Mouse (Mus musculus) cerebellum, adult (tissue): ENCODE results near the gene Olfr539.
"Not testable (repeated sequence)": the region's sequence is repeated elsewhere in the genome, so short reads cannot be mapped to it uniquely, and the experiment has no call there.

Source experiments
- ATAC-seq: cut with Nextera tagmentation; 2 replicates; pipeline ENCODE4 v1.9.2; 2017; ENCODE audit warnings: mild to moderate bottlenecking, moderate library complexity, mixed read lengths; ENCODE audit not compliant: insufficient number of reproducible peaks, low FRiP score, low TSS enrichment

The Olfr539 gene

GRCm38 (mm10) chr7:140659630-140660029 lies at the start of gene Olfr539:
Olfr539 (plus strand) TSS chr7:140659930.
- no peak for ATAC-seq

DNA sequence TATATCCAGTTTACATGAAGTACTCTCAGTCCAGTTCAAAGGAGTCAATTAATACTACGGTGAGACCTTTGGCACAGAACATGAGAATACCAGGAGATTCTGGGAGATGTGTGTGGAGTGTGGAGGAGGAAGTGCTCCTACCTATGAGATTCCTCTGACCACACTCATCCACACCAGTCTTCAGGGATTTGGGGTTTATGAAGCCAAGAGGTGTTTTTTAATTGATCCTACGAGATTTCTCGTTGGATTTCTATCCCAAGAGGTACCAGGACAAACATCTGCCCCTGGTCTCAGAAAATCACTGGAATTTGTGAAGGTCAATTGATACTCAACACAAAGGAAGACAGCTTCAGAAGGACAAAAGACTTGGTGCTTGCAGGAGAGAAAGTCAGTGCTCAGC lies 31.1 kb upstream of the Olfr539 start, which contains the start of gene Olfr61:
Gene Olfr61, plus strand, starts transcription at position 301 of the 400 bp plus-strand sequence.
- not testable (repeated sequence) for ATAC-seq

- no peak for ATAC-seq
These were observed 29.2 kb upstream of the Olfr539 start for GRCm38 (mm10) chr7:140630559-140630958.

- ATAC-seq = no peak
These were observed 13.6 kb upstream of the Olfr539 start, which contains the start of gene Olfr53 for GRCm38 (mm10) chr7:140646152-140646551. Olfr53 (plus strand) TSS chr7:140646452.

- not testable (repeated sequence) for ATAC-seq
These were observed 11.0 kb downstream of the Olfr539 start for GRCm38 (mm10) chr7:140670693-140671092.

DNA sequence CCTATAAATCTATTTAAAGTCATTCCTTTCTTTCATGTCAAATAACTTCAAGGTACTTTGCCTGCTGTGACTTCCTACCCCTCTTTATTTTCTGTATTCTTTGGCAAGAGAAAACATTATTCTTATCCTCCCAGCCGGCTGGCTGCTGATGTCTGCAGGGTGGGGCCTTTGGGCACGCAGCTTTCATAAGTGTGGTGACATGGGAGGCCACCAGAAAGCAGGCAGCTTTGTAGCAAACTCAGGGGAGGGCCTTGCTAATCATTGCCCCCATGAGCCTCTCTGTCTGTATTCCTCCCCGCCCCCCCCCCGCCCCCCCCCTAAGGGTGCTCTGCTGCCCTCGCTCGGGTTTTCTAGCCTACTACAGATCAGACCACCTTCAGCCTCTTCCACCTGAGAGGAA lies 16.1 kb downstream of the Olfr539 start:
- no peak for ATAC-seq

DNA sequence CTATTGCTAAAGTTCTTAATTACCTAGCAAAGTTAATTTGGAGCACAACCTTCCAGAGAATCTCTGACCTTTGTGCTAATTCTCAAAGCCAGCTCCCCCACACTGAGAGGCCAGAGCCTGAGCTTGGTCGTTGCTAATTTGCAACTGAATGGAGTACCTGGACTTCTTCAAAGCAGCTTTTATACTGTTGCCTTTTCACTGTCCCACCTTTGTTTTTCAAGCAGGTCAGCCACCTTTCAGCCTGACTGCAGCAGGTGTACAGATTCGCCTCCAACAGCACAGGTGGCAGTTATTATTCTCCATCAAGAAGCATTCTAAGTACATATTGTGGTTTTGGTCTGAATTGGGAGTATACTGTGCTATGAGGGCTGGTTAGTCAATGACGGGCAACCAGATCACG lies 19.9 kb downstream of the Olfr539 start:
- ATAC-seq = not testable (repeated sequence)

DNA sequence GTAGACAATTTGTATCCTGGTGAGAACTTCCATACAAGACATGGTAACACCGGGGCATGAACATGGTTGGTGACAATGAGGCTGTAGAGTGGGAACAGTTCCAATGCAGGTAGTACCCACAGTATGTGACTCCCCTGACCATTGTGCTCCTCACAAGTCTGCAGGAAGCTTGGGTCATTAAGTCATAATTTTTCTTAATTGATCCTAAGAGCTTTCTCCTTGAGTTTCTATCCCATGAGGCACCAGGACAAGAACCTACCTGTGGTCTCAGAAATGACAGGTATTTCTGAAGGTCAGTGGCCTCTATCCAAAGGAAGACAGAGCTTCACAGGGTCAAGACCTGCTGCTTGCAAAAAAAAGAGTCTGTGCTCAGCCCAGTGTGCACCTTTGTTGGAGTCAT lies 21.9 kb downstream of the Olfr539 start, which contains the start of gene Olfr45:
Gene Olfr45, plus strand, starts transcription at position 301 of the 400 bp plus-strand sequence.
- ATAC-seq = no peak

DNA sequence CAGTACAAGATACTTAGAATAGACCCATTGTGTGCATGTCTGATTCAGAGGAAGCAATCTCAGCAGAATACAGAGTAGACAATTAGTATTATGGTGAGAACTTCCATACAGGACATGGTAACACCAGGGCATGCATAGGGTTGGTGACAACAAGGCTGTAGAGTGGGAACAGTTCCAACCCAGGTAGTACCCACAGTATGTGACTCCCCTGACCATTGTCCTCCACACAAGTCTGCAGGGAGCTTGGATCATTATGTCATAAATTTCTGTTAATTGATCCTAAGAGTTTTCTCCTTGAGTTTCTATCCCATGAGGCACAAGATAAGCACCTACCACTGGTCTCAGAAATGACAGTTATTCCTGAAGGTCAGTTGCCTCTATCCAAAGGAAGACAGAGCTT lies 37.2 kb downstream of the Olfr539 start, which contains the start of gene Olfr541:
Gene Olfr541, plus strand, starts transcription at position 301 of the 400 bp plus-strand sequence.
- ATAC-seq = no peak

GRCm38 (mm10) chr7:140706348-140706747 lies 46.6 kb downstream of the Olfr539 start:
- no peak for ATAC-seq

GRCm38 (mm10) chr7:140707536-140708284 lies 48.0 kb downstream of the Olfr539 start:
- ATAC-seq = no peak

DNA sequence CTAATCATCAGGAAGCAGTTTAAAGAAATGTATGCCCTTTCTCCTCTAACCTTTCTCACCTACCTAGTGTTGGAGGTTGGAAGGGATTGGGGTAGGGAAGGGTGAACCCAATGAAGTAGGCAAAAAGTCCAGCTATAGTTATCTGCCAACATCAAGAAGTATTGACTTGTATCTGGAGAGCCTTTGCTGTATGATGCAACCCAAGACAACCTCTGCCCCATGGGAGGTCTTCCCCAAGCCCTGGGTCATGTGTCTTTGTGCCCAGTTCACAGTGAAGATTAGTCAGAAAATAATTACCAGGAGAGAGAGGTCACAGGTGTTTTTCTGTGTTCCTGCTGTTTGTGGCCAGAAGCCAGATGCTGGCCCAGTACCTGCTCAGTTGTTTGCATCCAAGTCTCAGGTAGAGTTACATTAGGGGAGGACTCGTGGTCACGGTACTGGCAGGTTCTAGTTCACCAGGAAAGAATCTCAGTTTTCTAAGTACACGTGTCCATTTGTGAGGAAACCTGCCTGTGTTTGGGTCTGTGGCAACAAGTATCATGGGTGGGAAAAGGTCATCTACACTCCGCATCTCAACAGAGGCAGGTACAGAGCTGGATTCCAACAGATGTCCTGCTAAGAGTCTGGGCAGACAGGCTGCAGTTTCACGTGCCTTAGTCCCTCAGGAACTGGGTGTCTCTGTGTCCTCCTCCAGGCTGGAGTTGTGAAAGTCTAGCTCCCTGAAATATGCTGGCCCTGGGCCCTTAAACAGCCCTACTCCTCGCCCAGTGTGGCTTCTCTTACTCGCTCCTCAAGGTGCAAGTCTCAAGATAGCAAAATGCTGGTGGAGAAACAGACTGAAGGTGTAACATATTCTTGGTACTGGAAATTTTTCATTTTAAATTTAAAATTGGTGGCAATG lies 57.7 kb downstream of the Olfr539 start:
- no peak for ATAC-seq

GRCm38 (mm10) chr7:140721095-140721494 lies 61.4 kb downstream of the Olfr539 start:
- no peak for ATAC-seq

DNA sequence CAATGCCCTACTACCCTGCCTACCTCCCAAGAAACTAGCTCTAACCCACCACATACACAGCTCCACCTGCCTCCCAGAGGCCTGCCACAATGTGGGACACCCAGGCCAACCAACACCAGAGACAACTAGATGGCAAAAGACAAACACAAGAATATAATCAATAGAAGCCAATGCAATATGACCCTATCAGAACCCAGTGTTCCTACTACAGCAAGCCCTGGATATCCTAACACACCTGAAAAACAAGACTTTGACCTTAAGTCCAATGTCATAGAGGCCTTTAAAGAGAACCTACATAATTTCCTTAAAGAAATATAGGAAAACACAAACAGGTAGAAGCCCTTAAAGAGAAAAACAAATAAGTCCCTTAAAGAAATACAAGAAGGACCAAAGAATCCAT lies 65.8 kb downstream of the Olfr539 start:
- ATAC-seq = no peak
